Mouse (Mus musculus): Measurements from ENCODE around the gene Ccdc9b. TPM values are rescaled to one million over a fixed set of nuclear protein-coding genes. Genes with fewer than 3 reads are reported as not detected.

Ccdc9b gene
- polyA plus RNA-seq (2012; rRNA removed; ENCODE audit: low replicate concordance): 2.5 and 2.9 TPM in 2 replicates

DNA sequence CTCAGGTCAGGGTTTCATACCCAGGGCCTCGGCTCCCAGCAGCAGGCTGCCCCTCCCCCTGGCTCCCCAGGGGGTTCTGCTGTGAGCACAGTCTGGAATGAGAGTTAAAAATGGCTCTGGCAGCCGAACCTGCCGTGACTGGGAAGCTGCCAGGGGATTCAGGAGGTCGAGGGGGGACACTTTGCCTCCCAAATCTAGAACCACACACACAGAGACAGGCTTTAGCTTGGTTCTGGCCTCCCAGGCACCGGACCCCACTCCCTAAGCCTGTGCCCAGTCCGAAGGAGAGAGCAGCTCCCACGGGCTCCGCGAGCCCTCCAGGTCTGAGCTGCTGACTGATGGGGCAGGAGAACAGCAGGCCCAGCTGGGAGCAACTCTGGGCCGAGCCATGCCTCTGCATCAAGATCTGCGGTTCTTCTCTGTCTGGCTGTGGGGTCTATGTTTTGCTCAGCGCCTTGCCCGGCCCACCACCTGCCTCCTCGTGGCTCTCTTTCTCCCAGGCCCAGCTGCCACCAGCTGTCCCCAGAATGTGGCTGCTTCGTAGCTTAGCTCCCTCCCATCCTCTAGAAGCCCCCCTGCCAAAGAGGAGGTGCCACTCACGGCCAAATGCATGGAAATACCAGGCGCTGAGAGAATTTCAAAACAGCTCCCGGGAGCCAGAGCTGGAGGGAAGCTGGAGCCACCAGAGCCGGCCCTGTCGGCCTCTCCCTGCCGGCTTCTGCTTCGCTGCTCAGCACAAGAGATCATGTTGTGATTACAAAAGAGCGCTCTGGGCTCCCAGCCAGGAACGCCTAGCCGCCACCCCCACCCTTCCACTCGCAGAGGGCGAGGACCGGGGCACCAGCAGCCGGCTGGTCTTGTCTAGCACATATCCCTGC, at the start of gene Ccdc9b:
Gene Ccdc9b (minus strand): TSS at position 756 of the 878 bp plus-strand sequence.

DNA sequence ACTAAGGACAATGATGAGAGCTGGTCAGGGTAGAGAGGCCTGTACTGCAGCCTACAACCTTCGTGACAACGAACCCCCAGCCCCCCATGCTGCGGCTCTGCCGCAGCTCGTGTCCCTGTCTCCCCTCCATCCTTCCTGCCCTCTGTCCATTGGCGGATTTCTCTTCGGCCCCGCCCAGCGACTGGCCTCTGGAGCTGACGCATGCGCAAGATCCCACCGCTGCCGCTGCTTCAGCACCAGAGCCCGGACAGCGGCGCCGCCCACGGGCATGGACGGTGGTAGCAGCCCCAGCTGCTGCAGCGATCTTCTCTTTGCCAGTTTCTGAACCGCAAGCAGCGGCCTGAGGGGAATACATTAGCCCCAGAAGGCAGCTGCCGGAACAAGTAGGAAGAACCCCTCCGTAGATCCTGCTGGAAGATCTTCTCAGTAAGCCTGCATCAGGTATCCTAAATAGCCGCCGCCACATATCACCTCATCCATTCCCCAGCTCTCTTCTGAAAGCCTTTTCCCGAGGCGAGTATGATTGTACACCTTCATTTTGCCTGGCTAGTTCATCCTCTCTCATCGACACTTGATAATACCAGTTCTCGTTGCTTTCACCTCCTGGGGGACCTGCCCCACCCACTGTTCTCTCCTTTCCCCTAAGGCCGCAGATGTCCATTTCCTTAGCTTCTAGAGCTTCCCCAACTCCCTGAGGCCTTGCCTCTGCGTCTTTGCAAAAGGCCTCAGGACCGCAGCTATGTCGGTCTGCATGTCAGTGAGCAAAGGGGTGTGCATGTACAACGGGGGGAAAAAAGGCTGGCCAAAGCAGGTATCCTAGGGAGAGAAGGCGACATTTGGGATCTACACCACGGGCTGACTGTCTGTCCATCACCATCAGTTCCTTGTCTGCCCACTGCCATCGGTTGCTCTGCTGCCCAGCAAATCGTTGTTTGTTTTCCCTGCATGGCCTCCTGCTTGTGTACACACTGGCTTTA, 17.3 kb upstream of the Ccdc9b start, which contains the start of gene Disp2:
Gene Disp2 (plus strand): TSS at position 216 of the 977 bp plus-strand sequence.

DNA sequence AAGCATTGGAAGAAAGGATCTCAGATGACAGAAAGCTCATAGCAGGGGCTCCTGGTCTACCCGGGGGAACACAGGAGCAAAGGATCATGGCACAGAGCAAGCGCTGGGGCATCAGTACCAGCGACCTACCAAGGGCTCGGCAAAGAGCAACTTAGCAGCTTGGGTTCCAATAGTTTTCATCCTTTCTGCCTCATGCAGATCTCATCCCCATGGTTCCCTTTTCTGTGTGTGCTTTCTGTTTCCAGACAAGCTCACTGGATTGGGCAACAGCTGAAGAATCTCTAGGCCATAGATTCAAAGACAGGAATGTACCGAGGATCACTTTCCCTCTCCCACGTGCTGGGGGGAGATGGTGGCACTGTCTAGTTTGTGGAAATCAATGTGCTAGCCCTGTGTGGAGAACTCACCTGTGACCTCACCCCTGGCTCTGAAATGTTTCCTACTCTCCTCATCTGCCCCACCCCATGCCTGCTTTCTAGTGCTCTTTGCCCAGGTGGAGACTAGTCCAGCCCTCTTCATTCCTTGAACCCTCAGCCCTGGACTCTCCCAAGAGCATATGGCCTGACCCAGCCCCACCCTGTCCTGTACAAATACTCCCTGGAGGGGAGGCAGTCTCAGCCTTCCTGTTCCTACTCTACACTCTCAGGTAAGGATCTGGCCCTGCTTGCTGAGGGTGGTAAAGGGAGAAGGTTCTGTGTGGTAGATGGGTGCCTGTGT, 9.9 kb upstream of the Ccdc9b start, which contains the start of gene Phgr1:
Gene Phgr1 (plus strand): TSS at position 612 of the 717 bp plus-strand sequence.

DNA sequence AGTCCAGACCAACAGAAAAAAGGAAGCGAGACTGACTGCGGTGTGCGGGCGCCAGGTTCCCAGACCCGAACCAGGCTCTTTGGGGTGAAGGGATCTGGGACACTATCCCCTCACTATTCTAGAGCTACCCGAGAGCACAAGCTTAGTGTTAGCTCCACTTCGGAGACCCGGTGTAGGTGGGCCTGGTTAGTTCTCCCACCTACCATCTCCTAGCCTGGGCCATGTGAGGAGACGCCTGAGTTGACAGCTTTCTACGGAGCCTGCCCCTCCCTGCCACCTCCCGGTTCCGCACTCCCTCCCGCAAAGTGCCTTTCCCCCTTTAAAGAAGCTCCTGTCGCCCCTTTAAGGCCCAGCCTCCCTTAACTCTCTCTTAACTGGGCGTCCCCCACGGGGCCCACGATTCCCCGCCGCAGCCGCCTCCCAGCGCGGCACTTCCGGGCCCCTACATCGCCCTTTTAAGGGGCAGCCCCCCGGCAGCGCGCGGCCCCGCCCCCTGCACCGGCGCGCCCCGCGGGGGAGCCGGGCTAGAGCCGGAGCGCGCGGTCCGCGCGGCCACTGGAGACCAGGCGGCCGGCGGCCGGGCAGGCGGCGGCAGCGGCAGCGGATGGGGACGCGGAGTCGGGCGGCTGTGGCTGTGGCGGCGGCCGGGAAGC, 17.1 kb downstream of the Ccdc9b start, which contains the start of gene Inafm2:
Gene Inafm2 (plus strand): TSS at position 527 of the 653 bp plus-strand sequence.

DNA sequence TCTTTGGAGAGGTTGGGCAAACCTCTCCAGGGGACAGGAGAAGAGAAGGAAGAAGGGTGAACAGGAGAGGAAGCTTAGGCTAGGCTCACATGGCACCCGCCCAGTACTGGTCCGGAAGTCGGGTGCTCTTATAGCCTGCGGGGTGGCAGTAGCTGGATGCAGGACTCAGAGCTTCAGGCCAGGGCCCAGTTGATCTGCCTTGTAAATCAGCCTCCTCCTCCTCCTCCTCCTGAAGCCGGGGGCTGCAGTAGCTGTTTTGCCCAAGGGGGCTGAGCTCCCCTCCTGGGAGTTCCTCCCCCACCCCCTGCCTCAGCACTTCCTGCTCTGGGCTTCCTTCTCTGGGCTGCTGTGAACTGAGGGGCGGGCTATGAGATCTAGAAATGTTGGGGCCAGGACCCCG, 34.1 kb downstream of the Ccdc9b start, which contains the start of gene Plcb2:
Gene Plcb2 (minus strand): TSS at position 102 of the 400 bp plus-strand sequence.

Other genes with a start within 250 kb of the Ccdc9b start
- gene Bmf, start 213.0 kb downstream of the Ccdc9b start, polyA plus RNA-seq (2012; rRNA removed; ENCODE audit: low replicate concordance): 4.7 and 8.3 TPM in 2 replicates
- 2.7 and 3.5 TPM in 2 replicates for gene Bub1b, start 164.4 kb downstream of the Ccdc9b start, polyA plus RNA-seq (2012; rRNA removed; ENCODE audit: low replicate concordance)
- gene Pak6, start 99.4 kb downstream of the Ccdc9b start, polyA plus RNA-seq (2012; rRNA removed; ENCODE audit: low replicate concordance): 1.9 and 2.3 TPM in 2 replicates
- 0.34 and 0.41 TPM in 2 replicates for gene Ankrd63, start 58.7 kb downstream of the Ccdc9b start, polyA plus RNA-seq (2012; rRNA removed; ENCODE audit: low replicate concordance)
- gene Plcb2, start 34.2 kb downstream of the Ccdc9b start, polyA plus RNA-seq (2012; rRNA removed; ENCODE audit: low replicate concordance): 1.9 and 2.7 TPM in 2 replicates
- gene Inafm2, start 16.9 kb downstream of the Ccdc9b start, polyA plus RNA-seq (2012; rRNA removed; ENCODE audit: low replicate concordance): 8.6 and 10.0 TPM in 2 replicates
- gene Phgr1, start 10.1 kb upstream of the Ccdc9b start, polyA plus RNA-seq (2012; rRNA removed; ENCODE audit: low replicate concordance): 1,978 and 5,131 TPM in 2 replicates
- 1.7 and 2.2 TPM in 2 replicates for gene Disp2, start 17.1 kb upstream of the Ccdc9b start, polyA plus RNA-seq (2012; rRNA removed; ENCODE audit: low replicate concordance)
- gene Knstrn, start 51.3 kb upstream of the Ccdc9b start, polyA plus RNA-seq (2012; rRNA removed; ENCODE audit: low replicate concordance): 2.0 and 2.6 TPM in 2 replicates
- gene Ivd, start 99.3 kb upstream of the Ccdc9b start, polyA plus RNA-seq (2012; rRNA removed; ENCODE audit: low replicate concordance): 14.6 and 19.4 TPM in 2 replicates
- 12.9 and 22.5 TPM in 2 replicates for gene Bahd1, start 137.7 kb upstream of the Ccdc9b start, polyA plus RNA-seq (2012; rRNA removed; ENCODE audit: low replicate concordance)
- 3.3 and 4.3 TPM in 2 replicates for gene Chst14, start 163.8 kb upstream of the Ccdc9b start, polyA plus RNA-seq (2012; rRNA removed; ENCODE audit: low replicate concordance)

Measured in duodenum, adult 2 months (tissue).